Comparison of ENCODE assay signal across 13 mouse cellular contexts in genomic region chr3:87998747-87999146, GRCm38 (mm10). TPM values are rescaled to one million over a fixed set of nuclear protein-coding genes. Genes with fewer than 3 reads are reported as not detected.
A peak's percentile ranks its signal among the peaks of the same experiment; 100 is the strongest.
DNase-seq lines count a peak whose midpoint lies in the region; ATAC-seq and TF ChIP-seq lines count a peak whose summit lies in the region.
"Had no signal": no experiment of that assay in that cellular context is flagged by ENCODE, and none has a peak within 500 bp of the region (broad histone marks: within the 10 kb centered on the region; RNA-seq: fewer than 3 reads in every experiment).

No protein-coding gene starts in this region.

- peaks cover 91% of the 10 kb centered on the region for H3K27me3 ChIP-seq in forebrain, embryonic 14.5 days (replicated peaks; ENCODE audit: control insufficient read depth, insufficient read depth, low read length)
- peaks cover 90% of the 10 kb centered on the region for H3K27me3 ChIP-seq in midbrain, embryonic 14.5 days (ENCODE audit: control insufficient read depth, insufficient read depth, low read length)

- peak overlapping the region; percentile 64; the same call in 1 of the 2 replicates for H3K9ac ChIP-seq in forebrain, embryonic 14.5 days (ENCODE audit: low read length)
- H3K9ac ChIP-seq in midbrain, embryonic 14.5 days (replicated peaks; ENCODE audit: low read length), result no peak overlapping the region
- H3K9ac ChIP-seq: liver, embryonic 13.5 days had no signal

- under 1% methylated on average over 6 of the region's 7 CpGs for WGBS in forebrain, embryonic 14.5 days
- 1% methylated on average over 7 of the region's 7 CpGs for WGBS in midbrain, embryonic 14.5 days

- H3K4me2 ChIP-seq in forebrain, embryonic 14.5 days (ENCODE audit: low read length), result peak overlapping the region; percentile 83
- peak overlapping the region; percentile 22; the same call in 1 of the 2 replicates for H3K4me2 ChIP-seq in midbrain, embryonic 14.5 days (ENCODE audit: low read length)
- H3K4me2 ChIP-seq: liver, embryonic 13.5 days had no signal

- no peaks in the 10 kb centered on the region for H3K36me3 ChIP-seq in forebrain, embryonic 14.5 days (ENCODE audit: control insufficient read depth, insufficient read depth, low read length)
- no peaks in the 10 kb centered on the region for H3K36me3 ChIP-seq in midbrain, embryonic 14.5 days (ENCODE audit: control insufficient read depth, insufficient read depth, low read length)
- H3K36me3 ChIP-seq: liver, embryonic 13.5 days had no signal

- H3K9me3 ChIP-seq in forebrain, embryonic 14.5 days (replicated peaks; ENCODE audit: control insufficient read depth, low read length), result no peaks in the 10 kb centered on the region
- H3K9me3 ChIP-seq in midbrain, embryonic 14.5 days (ENCODE audit: control insufficient read depth, low read length), result no peaks in the 10 kb centered on the region
- H3K9me3 ChIP-seq: liver, embryonic 13.5 days had no signal

- no peak for TF ChIP-seq CTCF in layer of hippocampus, adult 2 months (conservative IDR thresholded peaks at IDR 0.05)

- H3K4me3 ChIP-seq in layer of hippocampus, adult 2 months, result peak overlapping the region; percentile 69
- H3K4me3 ChIP-seq in forebrain, embryonic 14.5 days (ENCODE audit: low read depth, low read length), result peak overlapping the region; percentile 44
- no peak overlapping the region for H3K4me3 ChIP-seq in midbrain, embryonic 14.5 days (replicated peaks; ENCODE audit: low read depth, low read length)
- H3K4me3 ChIP-seq: liver, embryonic 13.5 days had no signal

- peak; percentile 32; the same call in 1 of the 2 replicates for ATAC-seq in forebrain, embryonic 14.5 days
- ATAC-seq in midbrain, embryonic 14.5 days (ENCODE audit: low FRiP score, low TSS enrichment), result no peak
- ATAC-seq in erythroblast, adult 5-6 weeks (replicated peaks; ENCODE audit: low FRiP score, poor library complexity, severe bottlenecking), result no peak

- peak overlapping the region; percentile 95 for H3K27ac ChIP-seq in layer of hippocampus, adult 2 months
- no peak overlapping the region for H3K27ac ChIP-seq in forebrain, embryonic 14.5 days (ENCODE audit: low read depth, low read length)
- no peak overlapping the region for H3K27ac ChIP-seq in midbrain, embryonic 14.5 days (replicated peaks; ENCODE audit: low read depth, low read length)
- H3K27ac ChIP-seq: liver, embryonic 13.5 days had no signal

- H3K4me1 ChIP-seq in forebrain, embryonic 14.5 days (ENCODE audit: control insufficient read depth, insufficient read depth, low read length), result peaks cover 21% of the 10 kb centered on the region
- peaks cover 13% of the 10 kb centered on the region for H3K4me1 ChIP-seq in midbrain, embryonic 14.5 days (ENCODE audit: control insufficient read depth, insufficient read depth, low read length)

- DNase-seq in layer of hippocampus, adult 2 months (ENCODE audit: low spot score in 2 of 2), result peak; percentile 64 to 82
- no peak for DNase-seq in layer of hippocampus, adult 11-12 months (ENCODE audit: low spot score)
- peak; percentile 59 for DNase-seq in brain, embryonic 18.5 days (ENCODE audit: low read depth, low spot score)
- DNase-seq in forebrain, embryonic 14.5 days (ENCODE audit: low spot score), result peak; percentile 75
- peak; percentile 64 for DNase-seq in midbrain, embryonic 14.5 days
- DNase-seq in thymus, adult 18-20 months, result no peak
- DNase-seq: kidney, adult 2 months; liver, embryonic 13.5 days; thymus, postnatal 36 days had no signal

RNA-seq across cellular contexts. Expression of gene Bcan, which starts 1.3 kb away (rescaled TPM):
- 100 to 1,000 TPM; 309 to 328 TPM for total RNA-seq in layer of hippocampus, adult 2 months (2021)
- polyA plus RNA-seq in forebrain, embryonic 14.5 days (2014; fragmentation: Nextera tagmentation; extraction: Ambion mirVana), result 13.5 and 21.9 TPM in 2 replicates
- 34.3 and 49.7 TPM in 2 replicates for polyA plus RNA-seq in midbrain, embryonic 14.5 days (2014; fragmentation: Nextera tagmentation; extraction: Ambion mirVana)
- not detected in 2 replicates for total RNA-seq in erythroblast, adult 5-6 weeks (2015; ENCODE audit: low replicate concordance)
- total RNA-seq in erythroblast, adult 5-6 weeks (2017; ENCODE audit: low replicate concordance), result not detected in 2 replicates
- total RNA-seq: granulocyte monocyte progenitor cell, adult 5-6 weeks had no signal
- polyA plus RNA-seq: heart, postnatal 0 days had no signal

RNA-seq across cellular contexts. Expression of gene Nes, which starts 27.9 kb away (rescaled TPM):
- total RNA-seq in layer of hippocampus, adult 2 months (2021), result 1 to 10 TPM; 4.0 to 4.8 TPM
- polyA plus RNA-seq in forebrain, embryonic 14.5 days (2014; fragmentation: Nextera tagmentation; extraction: Ambion mirVana), result 23.1 and 27.8 TPM in 2 replicates
- polyA plus RNA-seq in midbrain, embryonic 14.5 days (2014; fragmentation: Nextera tagmentation; extraction: Ambion mirVana), result 19.0 and 28.8 TPM in 2 replicates
- total RNA-seq in erythroblast, adult 5-6 weeks (2015; ENCODE audit: low replicate concordance), result not detected in 2 replicates
- 0.42 TPM in 1 of 2 replicates, not detected in the other for total RNA-seq in erythroblast, adult 5-6 weeks (2017; ENCODE audit: low replicate concordance)

RNA-seq across cellular contexts. Expression of gene Hapln2, which starts 28.6 kb away (rescaled TPM):
- 10 to 100 TPM; 16.2 to 16.5 TPM for total RNA-seq in layer of hippocampus, adult 2 months (2021)
- 0.52 TPM in 1 of 2 replicates, not detected in the other for polyA plus RNA-seq in forebrain, embryonic 14.5 days (2014; fragmentation: Nextera tagmentation; extraction: Ambion mirVana)
- polyA plus RNA-seq in midbrain, embryonic 14.5 days (2014; fragmentation: Nextera tagmentation; extraction: Ambion mirVana), result 0.47 and 0.57 TPM in 2 replicates
- total RNA-seq in erythroblast, adult 5-6 weeks (2015; ENCODE audit: low replicate concordance), result not detected in 2 replicates
- total RNA-seq in erythroblast, adult 5-6 weeks (2017; ENCODE audit: low replicate concordance), result not detected in 2 replicates
- total RNA-seq: adrenal gland, adult 2 months; granulocyte monocyte progenitor cell, adult 5-6 weeks had no signal
- polyA plus RNA-seq: kidney, adult 2 months; liver, embryonic 13.5 days had no signal

RNA-seq across cellular contexts. Expression of gene Gpatch4, which starts 44.2 kb away (rescaled TPM):
- total RNA-seq in layer of hippocampus, adult 2 months (2021), result 10 to 100 TPM; 15.0 to 16.5 TPM
- 22.9 and 25.2 TPM in 2 replicates for polyA plus RNA-seq in forebrain, embryonic 14.5 days (2014; fragmentation: Nextera tagmentation; extraction: Ambion mirVana)
- 22.9 and 30.3 TPM in 2 replicates for polyA plus RNA-seq in midbrain, embryonic 14.5 days (2014; fragmentation: Nextera tagmentation; extraction: Ambion mirVana)
- 2.9 and 4.6 TPM in 2 replicates for total RNA-seq in erythroblast, adult 5-6 weeks (2015; ENCODE audit: low replicate concordance)
- 4.7 and 7.2 TPM in 2 replicates for total RNA-seq in erythroblast, adult 5-6 weeks (2017; ENCODE audit: low replicate concordance)

RNA-seq across cellular contexts. Expression of gene Crabp2, which starts 50.3 kb away (rescaled TPM):
- total RNA-seq in layer of hippocampus, adult 2 months (2021), result 1 to 10 TPM; 1.6 to 3.7 TPM
- polyA plus RNA-seq in forebrain, embryonic 14.5 days (2014; fragmentation: Nextera tagmentation; extraction: Ambion mirVana), result 32.8 and 35.9 TPM in 2 replicates
- polyA plus RNA-seq in midbrain, embryonic 14.5 days (2014; fragmentation: Nextera tagmentation; extraction: Ambion mirVana), result 28.3 and 42.4 TPM in 2 replicates
- total RNA-seq in erythroblast, adult 5-6 weeks (2015; ENCODE audit: low replicate concordance), result not detected in 2 replicates
- total RNA-seq in erythroblast, adult 5-6 weeks (2017; ENCODE audit: low replicate concordance), result not detected in 2 replicates
- total RNA-seq: granulocyte monocyte progenitor cell, adult 5-6 weeks had no signal
- polyA plus RNA-seq: adrenal gland, adult 2 months had no signal

Comparison
In these comparisons a context has a peak if more than half of its experiments do, and no peak if none do; other contexts are left out.
1. DNase-seq: peak in layer of hippocampus, adult 2 months (2 of 2), brain, embryonic 18.5 days (single experiment), forebrain, embryonic 14.5 days (single experiment) and midbrain, embryonic 14.5 days (single experiment); none in layer of hippocampus, adult 11-12 months (single experiment) and thymus, adult 18-20 months (0 of 2).
2. RNA of gene Bcan, which starts 1.3 kb away (total RNA-seq): 309 to 328 TPM in layer of hippocampus, adult 2 months; not detected in erythroblast, adult 5-6 weeks; every median in the first group is over 100 times any median in the second.
3. RNA of gene Hapln2, which starts 28.6 kb away (total RNA-seq): 16.2 to 16.5 TPM in layer of hippocampus, adult 2 months; not detected in erythroblast, adult 5-6 weeks; every median in the first group is over 10 times any median in the second.